Mouse (Mus musculus): ENCODE data around the gene Samsn1.

DNA sequence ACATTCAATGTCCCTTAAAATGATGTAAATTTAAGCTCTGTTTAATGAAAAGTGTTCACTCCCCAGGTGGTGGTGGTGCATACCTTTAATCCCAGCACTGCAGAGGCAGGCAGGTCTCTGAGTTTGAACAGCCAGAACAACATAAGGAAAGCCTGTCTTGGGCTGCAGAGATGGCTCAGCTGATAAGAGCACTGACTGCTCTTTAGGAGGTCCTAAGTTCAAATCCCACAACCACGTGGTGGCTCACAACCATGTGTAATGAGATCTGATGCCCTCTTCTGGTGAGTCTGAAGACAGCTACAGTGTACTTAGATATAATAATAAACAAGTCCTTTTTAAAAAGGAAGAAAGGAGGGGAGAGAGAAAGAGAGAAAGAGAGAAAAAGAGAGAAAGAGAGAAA, 2.9 kb downstream of the Samsn1 start:
- TF ChIP-seq CTCF (IDR thresholded peaks at IDR 0.05; ENCODE audit: low read depth, low read length), result no peak
- TF ChIP-seq GATA1 (IDR thresholded peaks at IDR 0.05; ENCODE audit: borderline replicate concordance, low read length), result no peak
- TF ChIP-seq TAL1 (conservative IDR thresholded peaks at IDR 0.05; ENCODE audit: low read depth, low read length), result no peak
- no peak for TF ChIP-seq POLR2AphosphoS5 (IDR thresholded peaks at IDR 0.05; ENCODE audit: insufficient replicate concordance, low read depth, low read length)
